Mouse (Mus musculus): Measurements from ENCODE around the gene Ripply3. TPM values are rescaled to one million over a fixed set of nuclear protein-coding genes. Genes with fewer than 3 reads are reported as not detected.

The Ripply3 gene
- under 1 TPM in 1 of 2 experiments, not detected in 1; 0.29 TPM for total RNA-seq (2021)
- long read RNA-seq, experiment 1: 0 reads
- long read RNA-seq, experiment 2: 0 reads

DNA sequence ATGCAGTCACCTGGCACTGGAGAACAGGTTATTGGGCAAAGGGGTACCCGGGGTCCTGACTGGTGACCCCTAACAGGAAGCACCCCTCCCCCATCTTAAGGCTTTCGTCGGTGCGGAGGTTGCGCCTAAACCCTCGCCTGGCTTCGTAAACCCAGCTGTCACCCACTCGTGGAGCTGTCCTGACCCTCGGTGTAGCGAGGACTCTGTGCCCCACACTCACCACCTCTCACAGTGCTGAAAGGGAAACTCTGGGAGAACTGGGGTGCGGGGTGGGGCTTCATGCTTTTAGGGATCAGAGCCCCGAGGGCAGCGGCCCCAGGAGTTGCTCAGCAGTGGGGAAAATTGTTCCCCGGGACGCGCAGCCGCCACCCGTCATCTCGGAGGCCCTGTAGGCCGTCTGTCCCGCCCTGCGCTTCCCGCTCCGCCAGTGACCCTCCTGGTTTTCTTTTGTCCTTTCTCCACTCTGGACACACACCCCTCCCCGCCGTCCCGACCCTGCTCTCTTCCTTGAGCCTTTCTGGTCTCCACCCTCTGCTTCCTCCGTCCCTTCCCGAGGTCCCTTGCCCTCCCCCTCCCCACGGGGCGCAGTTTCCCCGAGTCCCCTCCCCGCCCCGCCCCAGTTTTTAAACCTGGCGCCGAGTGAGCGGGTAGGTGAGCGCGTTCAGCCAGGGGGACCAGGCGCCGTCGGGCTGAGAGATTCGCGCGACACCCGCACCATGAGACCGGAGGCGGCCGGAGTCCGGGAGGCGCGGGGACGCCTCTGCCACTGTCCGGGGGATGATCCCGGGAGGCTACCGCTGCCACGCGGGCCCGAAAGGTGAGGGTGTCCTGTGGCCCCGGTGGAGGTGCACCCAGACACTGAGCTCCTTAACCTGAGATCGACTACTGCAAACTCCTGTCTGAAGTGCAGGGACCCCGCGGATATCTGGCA, at the start of gene Ripply3:
Gene Ripply3 (plus strand): TSS at position 640 of the 931 bp plus-strand sequence.
- peak within 1 kb of the TSS; percentile 54 for H3K4me3 ChIP-seq
- no peak within 1 kb of the TSS for H3K27ac ChIP-seq
- TF ChIP-seq CTCF (conservative IDR thresholded peaks at IDR 0.05): no peak
- no peak for DNase-seq (ENCODE audit: low spot score in 2 of 2)

- Histone ChIP-seq H3K27ac (no peak overlapping the region), H3K4me3 (no peak overlapping the region)
- no peak for TF ChIP-seq CTCF (conservative IDR thresholded peaks at IDR 0.05)
- DNase-seq (ENCODE audit: low spot score in 2 of 2): no peak
Measured at GRCm38 (mm10) chr16:94283972-94284371, 44.2 kb upstream of the Ripply3 start.

- Histone ChIP-seq H3K4me3 (no peak overlapping the region), H3K27ac (no peak overlapping the region)
- DNase-seq (ENCODE audit: low spot score in 2 of 2): no peak
- TF ChIP-seq CTCF (conservative IDR thresholded peaks at IDR 0.05): no peak
Measured at GRCm38 (mm10) chr16:94287826-94288225, 40.4 kb upstream of the Ripply3 start.

DNA sequence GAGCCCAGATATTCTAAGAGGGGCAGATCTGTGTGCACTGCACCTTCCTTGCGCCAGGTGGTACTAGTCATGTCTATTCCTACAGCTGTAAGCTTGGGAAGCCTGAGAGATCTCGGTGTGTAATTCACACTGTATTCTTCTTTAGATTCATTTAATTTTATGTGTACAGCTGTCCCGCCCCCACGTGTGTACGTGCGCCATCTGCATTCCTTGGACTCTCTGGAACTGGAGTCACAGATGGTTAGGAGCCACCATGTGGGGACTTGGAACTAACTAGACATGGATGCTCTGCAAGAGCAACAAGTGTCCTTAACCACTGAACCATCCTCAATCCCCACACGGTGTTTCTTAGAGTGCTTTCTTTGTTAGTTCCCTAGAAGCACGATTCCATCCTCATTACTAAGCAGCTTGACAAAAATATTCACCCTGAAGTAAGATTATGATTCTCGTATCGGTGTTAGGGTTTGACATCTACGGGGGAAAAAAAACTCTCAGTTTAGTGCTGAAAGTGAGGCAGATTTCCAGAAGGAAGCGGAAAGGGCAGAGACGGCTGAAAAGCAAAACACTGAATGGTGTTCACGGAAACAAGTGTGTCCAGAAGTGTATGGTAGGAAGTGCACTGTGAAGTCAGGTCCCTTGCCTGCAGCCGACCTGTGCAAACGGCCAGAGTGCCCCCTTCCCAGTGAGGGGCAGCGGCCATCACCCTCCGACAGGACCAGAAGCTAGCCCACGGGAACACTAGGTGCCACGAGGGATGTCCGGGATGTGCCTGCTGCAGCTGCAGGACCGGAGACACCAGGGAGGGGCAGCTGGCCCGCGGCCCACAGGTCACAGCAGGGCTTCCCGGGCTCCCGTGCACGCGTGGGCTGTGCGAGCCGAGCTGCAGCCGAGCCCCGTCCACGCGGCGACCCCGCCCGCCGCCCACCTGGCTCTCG, 38.8 kb upstream of the Ripply3 start:
- peak overlapping the region; percentile 76 for H3K4me3 ChIP-seq
- DNase-seq (ENCODE audit: low spot score in 2 of 2): peak; percentile 85 to 88
- TF ChIP-seq CTCF (conservative IDR thresholded peaks at IDR 0.05): peak; percentile 51
- H3K27ac ChIP-seq: peak overlapping the region; percentile 88

DNA sequence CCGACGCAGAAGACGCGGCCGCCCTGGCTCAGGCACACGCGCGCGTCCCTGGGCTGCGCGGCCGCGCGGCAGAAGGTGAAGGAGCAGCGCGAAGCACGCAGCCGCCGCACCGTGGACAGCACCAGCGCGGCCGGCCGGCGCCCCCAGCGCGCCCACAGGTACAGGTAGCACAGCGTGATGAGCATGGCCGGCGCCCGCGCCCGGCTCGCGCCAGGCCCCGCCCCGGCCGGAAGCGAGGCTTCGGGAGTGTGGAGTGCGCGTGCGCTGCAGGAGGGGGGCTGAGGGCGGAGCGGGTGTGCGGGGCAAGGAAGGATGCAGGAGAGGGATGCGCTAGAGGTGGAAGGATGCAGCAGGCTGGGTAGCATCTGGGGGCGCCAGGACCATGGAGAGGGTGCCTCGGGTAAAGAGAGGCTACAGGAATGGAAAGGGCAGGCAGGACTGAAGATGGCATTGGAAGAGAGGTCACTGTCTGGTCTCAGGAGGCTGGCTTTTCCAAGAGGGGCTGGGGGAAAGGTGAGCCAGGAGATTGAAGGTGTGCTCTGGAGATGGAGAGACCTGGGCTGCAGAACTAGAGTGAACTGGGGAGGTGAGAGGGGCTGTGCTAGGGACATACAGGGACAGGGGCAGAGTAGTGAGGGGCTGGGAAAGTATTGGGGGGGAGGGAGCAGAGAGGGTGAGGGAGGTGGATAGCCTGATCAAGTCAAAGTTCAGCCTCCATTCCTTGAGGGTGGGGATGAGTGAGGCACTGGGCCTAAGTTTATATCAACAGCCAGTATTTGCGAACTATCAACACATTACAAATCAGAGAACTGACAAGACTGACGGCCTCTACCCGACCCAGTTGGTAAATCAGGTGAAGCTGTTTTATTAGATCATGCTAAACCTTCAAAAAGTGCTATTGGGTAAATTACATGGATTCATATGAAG, 37.9 kb upstream of the Ripply3 start:
- DNase-seq (ENCODE audit: low spot score in 2 of 2): peak; percentile 72 to 73
- Histone ChIP-seq H3K27ac (peak overlapping the region; percentile 88), H3K4me3 (peak overlapping the region; percentile 76)
- TF ChIP-seq CTCF (conservative IDR thresholded peaks at IDR 0.05): no peak

GRCm38 (mm10) chr16:94291141-94291540, 37.1 kb upstream of the Ripply3 start:
- DNase-seq (ENCODE audit: low spot score in 2 of 2): no peak
- Histone ChIP-seq H3K27ac (no peak overlapping the region), H3K4me3 (no peak overlapping the region)
- TF ChIP-seq CTCF (conservative IDR thresholded peaks at IDR 0.05): no peak

DNA sequence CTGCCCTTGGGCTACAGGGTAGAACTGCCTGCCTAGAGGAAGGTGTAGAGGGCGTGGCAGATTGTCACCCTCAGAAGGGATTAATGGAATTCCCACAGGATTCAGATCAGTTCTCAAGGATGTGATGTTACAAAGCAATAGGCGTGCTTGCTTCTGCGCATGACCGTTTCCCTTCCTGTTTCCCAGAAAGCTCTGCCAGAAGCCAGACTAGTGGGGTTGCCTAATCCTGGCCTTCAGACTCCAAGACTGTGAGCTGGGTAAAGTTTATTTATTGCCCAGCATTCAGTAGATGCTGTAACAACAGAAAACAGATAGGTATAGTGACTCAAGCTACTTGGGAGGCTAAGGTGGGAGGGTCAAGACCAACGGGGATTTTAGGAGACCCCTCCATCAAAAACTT, 30.1 kb upstream of the Ripply3 start:
- no peak overlapping the region for H3K27ac ChIP-seq

DNA sequence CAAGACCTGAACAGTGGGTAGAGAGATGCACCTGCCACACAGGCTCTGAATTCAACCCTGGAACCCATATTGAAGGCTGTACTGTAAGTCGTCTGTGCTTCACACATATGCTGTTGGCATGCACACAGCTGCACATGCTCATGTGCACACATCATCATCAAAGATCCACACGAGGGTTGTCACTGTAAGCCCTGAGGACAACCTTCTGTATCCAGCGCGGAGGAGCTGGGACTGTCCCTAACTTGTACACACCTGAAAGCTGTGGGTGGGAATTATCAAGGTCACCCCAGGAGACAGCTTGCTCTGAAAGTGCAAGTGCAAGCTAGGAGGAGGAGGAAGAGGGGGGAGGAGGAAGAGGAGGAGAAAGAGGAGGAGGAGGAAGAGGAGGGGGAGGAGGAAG, 29.0 kb upstream of the Ripply3 start:
- Histone ChIP-seq H3K4me3 (no peak overlapping the region), H3K27ac (no peak overlapping the region)
- no peak for TF ChIP-seq CTCF (conservative IDR thresholded peaks at IDR 0.05)
- no peak for DNase-seq (ENCODE audit: low spot score in 2 of 2)

More for the DNA sequence above, 30.1 kb upstream of the Ripply3 start:
- DNase-seq (ENCODE audit: low spot score in 2 of 2): no peak
- no peak for TF ChIP-seq CTCF (conservative IDR thresholded peaks at IDR 0.05)
- H3K4me3 ChIP-seq: no peak overlapping the region

GRCm38 (mm10) chr16:94301194-94301593, 27.0 kb upstream of the Ripply3 start:
- Histone ChIP-seq H3K27ac (no peak overlapping the region; the same call in 1 of the 2 replicates), H3K4me3 (no peak overlapping the region)
- TF ChIP-seq CTCF (conservative IDR thresholded peaks at IDR 0.05): no peak
- DNase-seq (ENCODE audit: low spot score in 2 of 2): no peak

DNA sequence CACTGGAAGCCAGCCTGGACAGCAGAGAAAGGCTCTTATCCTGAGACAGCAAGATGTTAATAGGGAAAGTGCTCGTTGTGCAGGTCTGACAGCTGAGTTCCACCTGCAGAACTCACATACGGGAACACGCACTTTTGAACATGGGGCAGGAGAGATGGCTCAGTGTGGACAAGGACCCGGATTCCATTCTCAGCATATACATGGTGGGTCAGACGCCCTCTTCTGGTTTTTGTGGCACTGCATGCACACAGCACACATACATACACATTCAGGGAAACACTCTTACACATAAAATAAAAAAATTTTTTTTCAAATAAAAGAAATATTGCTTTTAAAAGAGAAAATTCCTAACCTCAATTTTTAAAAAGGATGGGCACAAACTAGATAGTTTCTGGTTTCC, 26.5 kb upstream of the Ripply3 start:
- Histone ChIP-seq H3K4me3 (peak overlapping the region; percentile 51; the same call in 1 of the 2 replicates), H3K27ac (peak overlapping the region; percentile 91)
- TF ChIP-seq CTCF (conservative IDR thresholded peaks at IDR 0.05): peak; percentile 54
- no peak for DNase-seq (ENCODE audit: low spot score in 2 of 2)

GRCm38 (mm10) chr16:94302274-94303202, 25.7 kb upstream of the Ripply3 start:
- peak overlapping the region; percentile 91 for H3K27ac ChIP-seq

More at GRCm38 (mm10) chr16:94302274-94303202, 25.7 kb upstream of the Ripply3 start:
- peak; percentile 46 to 52 for DNase-seq (ENCODE audit: low spot score in 2 of 2)
- peak overlapping the region; percentile 51 for H3K4me3 ChIP-seq
- TF ChIP-seq CTCF (conservative IDR thresholded peaks at IDR 0.05): peak; percentile 64

Measured in layer of hippocampus, adult 2 months (tissue).